Mouse (Mus musculus) myocyte (in vitro differentiated cells): ENCODE measurements around the gene Npepl1. TPM values are rescaled to one million over a fixed set of nuclear protein-coding genes. Genes with fewer than 3 reads are reported as not detected.

ENCODE experiments used
- H3K27me3 ChIP-seq: one replicate; pipeline ENCODE4 v1.6.1; 2011; ENCODE audit not compliant: control insufficient read depth, insufficient read depth, insufficient read length
- H3K36me3 ChIP-seq: one replicate; pipeline ENCODE4 v1.6.1; 2011; ENCODE audit not compliant: control insufficient read depth, insufficient read depth
- H3K4me2 ChIP-seq: one replicate; pipeline ENCODE4 v1.6.1; 2011; ENCODE audit warnings: low read depth, control low read depth
- H3K4me3 ChIP-seq: one replicate; pipeline ENCODE4 v1.5.1; 2011; ENCODE audit warnings: mild to moderate bottlenecking, control low read depth, moderate library complexity
- H3K79me2 ChIP-seq: one replicate; pipeline ENCODE4 v1.6.1; 2011; ENCODE audit not compliant: control insufficient read depth, insufficient read depth
- H3ac ChIP-seq: one replicate; pipeline ENCODE4 v1.6.1; 2011; ENCODE audit not compliant: control insufficient read depth, insufficient read length
- CEBPB ChIP-seq: IDR thresholded peaks from 2 replicates; pipeline ENCODE4 v1.6.1; 2011; ENCODE audit warnings: mild to moderate bottlenecking, moderate library complexity; ENCODE audit not compliant: poor library complexity, insufficient read depth, severe bottlenecking
- E2F4 ChIP-seq: IDR thresholded peaks from one replicate; pipeline ENCODE4 v1.6.1; 2011; ENCODE audit warnings: mild to moderate bottlenecking, control low read depth, moderate library complexity; ENCODE audit not compliant: insufficient read depth
- MAX ChIP-seq: IDR thresholded peaks from one replicate; pipeline ENCODE4 v1.6.1; 2011; ENCODE audit warnings: low read depth, mild to moderate bottlenecking, control low read depth
- MYOD1 ChIP-seq, 3 experiments: IDR thresholded peaks; one replicate each; pipeline ENCODE4 v1.6.1; 2011; ENCODE audit warnings: control low read depth in 2 of 3, low read depth in 2 of 3, mild to moderate bottlenecking in 2 of 3, moderate library complexity in 1 of 3; ENCODE audit not compliant: insufficient read length in 2 of 3, control insufficient read depth in 1 of 3
- MYOG ChIP-seq, 3 experiments: IDR thresholded peaks; one replicate each; pipeline ENCODE4 v1.6.1; 2011; ENCODE audit warnings: control low read depth in 2 of 3, low read depth in 2 of 3, mild to moderate bottlenecking in 2 of 3; ENCODE audit not compliant: insufficient read length in 2 of 3, control insufficient read depth in 1 of 3, insufficient read depth in 1 of 3
- POLR2A ChIP-seq: IDR thresholded peaks from one replicate; pipeline ENCODE4 v1.6.1; 2011; ENCODE audit warnings: low read depth, mild to moderate bottlenecking, control low read depth, moderate library complexity; ENCODE audit not compliant: insufficient read length
- POLR2AphosphoS2 ChIP-seq: IDR thresholded peaks from one replicate; pipeline ENCODE4 v1.6.1; 2011; ENCODE audit warnings: low read depth, control low read depth; ENCODE audit not compliant: insufficient read length
- REST ChIP-seq: IDR thresholded peaks from one replicate; pipeline ENCODE4 v1.6.1; 2011; ENCODE audit warnings: mild to moderate bottlenecking, control low read depth, moderate library complexity; ENCODE audit not compliant: insufficient read depth, insufficient read length
- SRF ChIP-seq: IDR thresholded peaks from one replicate; pipeline ENCODE4 v1.6.1; 2011; ENCODE audit warnings: low read depth; ENCODE audit not compliant: control insufficient read depth, insufficient read length
- TCF12 ChIP-seq: IDR thresholded peaks from one replicate; pipeline ENCODE4 v1.6.1; 2011; ENCODE audit warnings: mild to moderate bottlenecking, control low read depth; ENCODE audit not compliant: poor library complexity, insufficient read depth, severe bottlenecking
- TCF3 ChIP-seq: IDR thresholded peaks from one replicate; pipeline ENCODE4 v1.6.1; 2011; ENCODE audit warnings: low read depth, control low read depth; ENCODE audit not compliant: insufficient read length
- USF1 ChIP-seq: IDR thresholded peaks from one replicate; pipeline ENCODE4 v1.6.1; 2011; ENCODE audit warnings: low read depth, mild to moderate bottlenecking, control low read depth, moderate library complexity
- polyA plus RNA-seq: library from polyadenylated mRNA; unstranded; fragments of >200 nt; fragmentation: generic; extraction: Trizol; gene quantifications from one replicate; pipeline ENCODE4 v1.2.1, GENCODE M21; 2012; ENCODE audit warnings: missing spikeins

Npepl1 gene
- polyA plus RNA-seq, 1 experiment, result 56.0 TPM

GRCm38 (mm10) chr2:174118141-174118540, 8.0 kb downstream of the Npepl1 start:
- no peak overlapping the region for H3ac ChIP-seq
- H3K36me3 ChIP-seq, result no peaks in the 10 kb centered on the region
- TF ChIP-seq E2F4, result no peak
- TF ChIP-seq TCF12, result no peak
- TF ChIP-seq CEBPB, result no peak
- no peak for TF ChIP-seq POLR2AphosphoS2
- no peak for TF ChIP-seq POLR2A
- TF ChIP-seq USF1, result no peak
- TF ChIP-seq MYOD1 (IDR thresholded peaks at IDR 0.05; ENCODE audit: control insufficient read depth in 1 of 3, insufficient read length in 2 of 3, low read depth in 2 of 3), result no peak
- TF ChIP-seq SRF, result no peak
- TF ChIP-seq MAX, result no peak
- no peak for TF ChIP-seq REST
- no peak for TF ChIP-seq MYOG (IDR thresholded peaks at IDR 0.05; ENCODE audit: control insufficient read depth in 1 of 3, insufficient read depth in 1 of 3, insufficient read length in 2 of 3, low read depth in 2 of 3)
- no peak for TF ChIP-seq TCF3
- no peak overlapping the region for H3K4me2 ChIP-seq
- H3K79me2 ChIP-seq, result no peaks in the 10 kb centered on the region
- no peaks in the 10 kb centered on the region for H3K27me3 ChIP-seq
- no peak overlapping the region for H3K4me3 ChIP-seq

DNA sequence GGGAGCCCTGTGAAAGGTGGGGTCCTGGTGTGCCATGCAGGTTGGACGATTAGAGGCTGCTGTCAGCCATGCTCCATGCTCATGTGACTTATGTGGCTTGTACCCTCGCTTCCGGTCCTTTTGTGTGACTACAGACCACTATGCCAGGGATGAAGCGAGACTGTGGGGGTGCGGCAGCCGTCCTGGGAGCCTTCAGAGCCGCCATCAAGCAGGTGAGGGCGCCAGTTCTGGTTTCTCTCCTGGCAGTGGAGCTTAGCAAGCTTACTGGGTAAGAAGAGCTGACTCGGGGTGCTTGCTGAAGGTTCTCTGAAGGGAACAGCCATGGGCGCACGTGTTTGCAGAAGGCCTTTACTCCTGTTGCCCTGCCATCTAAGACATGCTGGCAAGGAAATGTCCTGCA, 9.1 kb downstream of the Npepl1 start:
- peaks cover 2% of the 10 kb centered on the region for H3K36me3 ChIP-seq
- TF ChIP-seq MAX (no peak), MYOG (IDR thresholded peaks at IDR 0.05; ENCODE audit: control insufficient read depth in 1 of 3, insufficient read depth in 1 of 3, insufficient read length in 2 of 3, low read depth in 2 of 3) (no peak), USF1 (no peak)
- no peaks in the 10 kb centered on the region for H3K79me2 ChIP-seq
- no peak overlapping the region for H3ac ChIP-seq
- no peak overlapping the region for H3K4me3 ChIP-seq
- H3K27me3 ChIP-seq, result no peaks in the 10 kb centered on the region
- no peak overlapping the region for H3K4me2 ChIP-seq

GRCm38 (mm10) chr2:174120631-174121030, 10.5 kb downstream of the Npepl1 start:
- TF ChIP-seq MYOD1 (IDR thresholded peaks at IDR 0.05; ENCODE audit: control insufficient read depth in 1 of 3, insufficient read length in 2 of 3, low read depth in 2 of 3), result no peak
- no peak for TF ChIP-seq USF1
- no peak for TF ChIP-seq REST
- TF ChIP-seq POLR2A, result no peak
- no peak for TF ChIP-seq POLR2AphosphoS2
- TF ChIP-seq TCF12, result no peak
- TF ChIP-seq E2F4, result no peak
- H3K79me2 ChIP-seq, result no peaks in the 10 kb centered on the region
- no peaks in the 10 kb centered on the region for H3K27me3 ChIP-seq
- H3K4me3 ChIP-seq, result no peak overlapping the region
- H3K36me3 ChIP-seq, result peaks cover 5% of the 10 kb centered on the region
- H3K4me2 ChIP-seq, result no peak overlapping the region
- H3ac ChIP-seq, result no peak overlapping the region

DNA sequence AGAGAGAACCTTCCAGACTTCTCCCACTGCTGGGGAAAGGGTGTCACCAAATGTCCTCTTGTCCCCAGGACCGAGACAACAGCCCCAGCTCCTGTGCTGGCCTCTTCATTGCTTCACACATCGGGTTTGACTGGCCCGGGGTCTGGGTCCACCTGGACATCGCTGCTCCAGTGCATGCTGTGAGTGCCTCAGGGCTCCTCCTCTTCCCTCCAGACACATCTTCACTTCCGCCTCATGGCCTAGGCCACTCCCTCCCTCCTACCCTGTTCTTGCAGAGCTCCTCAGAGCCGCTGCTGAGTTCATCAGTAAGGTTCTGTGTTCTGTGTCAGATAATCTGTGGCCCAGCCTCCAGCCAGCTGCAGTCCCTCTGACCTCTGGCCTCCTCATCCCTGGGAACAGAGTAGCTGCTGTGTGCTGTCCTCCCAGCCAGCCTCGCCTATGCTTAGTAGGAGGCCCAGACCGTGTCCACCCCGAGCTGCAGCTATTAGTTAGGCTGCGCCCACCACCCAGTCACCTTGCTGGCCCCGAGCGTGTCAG, 11.3 kb downstream of the Npepl1 start:
- no peak overlapping the region for H3K4me2 ChIP-seq
- peaks cover 5% of the 10 kb centered on the region for H3K36me3 ChIP-seq
- no peaks in the 10 kb centered on the region for H3K27me3 ChIP-seq
- no peak overlapping the region for H3K4me3 ChIP-seq
- H3K79me2 ChIP-seq, result no peaks in the 10 kb centered on the region
- no peak for TF ChIP-seq TCF12
- no peak for TF ChIP-seq POLR2A
- no peak for TF ChIP-seq POLR2AphosphoS2
- TF ChIP-seq TCF3, result no peak
- TF ChIP-seq REST, result no peak
- no peak for TF ChIP-seq MYOG (IDR thresholded peaks at IDR 0.05; ENCODE audit: control insufficient read depth in 1 of 3, insufficient read depth in 1 of 3, insufficient read length in 2 of 3, low read depth in 2 of 3)
- no peak for TF ChIP-seq MYOD1 (IDR thresholded peaks at IDR 0.05; ENCODE audit: control insufficient read depth in 1 of 3, insufficient read length in 2 of 3, low read depth in 2 of 3)
- TF ChIP-seq MAX, result no peak
- no peak overlapping the region for H3ac ChIP-seq

- Histone ChIP-seq H3K79me2 (no peaks in the 10 kb centered on the region), H3K4me2 (no peak overlapping the region), H3K4me3 (no peak overlapping the region), H3ac (no peak overlapping the region), H3K27me3 (no peaks in the 10 kb centered on the region), H3K36me3 (peaks cover 5% of the 10 kb centered on the region)
- TF ChIP-seq CEBPB (no peak), TCF12 (no peak), E2F4 (no peak), POLR2A (no peak), REST (no peak), MAX (no peak), TCF3 (no peak), MYOD1 (IDR thresholded peaks at IDR 0.05; ENCODE audit: control insufficient read depth in 1 of 3, insufficient read length in 2 of 3, low read depth in 2 of 3) (no peak), POLR2AphosphoS2 (no peak)
Measured at GRCm38 (mm10) chr2:174122331-174122730, 12.2 kb downstream of the Npepl1 start.
